Mouse (Mus musculus) hindbrain, embryonic 16.5 days (tissue): Measurements from ENCODE around the gene Gbf1. TPM values are rescaled to one million over a fixed set of nuclear protein-coding genes. Genes with fewer than 3 reads are reported as not detected.
"Not testable (repeated sequence)": the region's sequence is repeated elsewhere in the genome, so short reads cannot be mapped to it uniquely, and the experiment has no call there.

Experiments used
- ATAC-seq: fragments of 200-750 bp; cut with Nextera tagmentation; 2 replicates; pipeline ENCODE4 v1.8.0; 2017; ENCODE audit warnings: moderate TSS enrichment, moderate library complexity
- H3K27ac ChIP-seq: fragments of 300-500 bp; sonication (generic); 2 replicates; pipeline ENCODE4 v1.5.1; 2014; ENCODE audit warnings: low read depth, mild to moderate bottlenecking, control low read depth, low read length, moderate library complexity
- H3K27me3 ChIP-seq: fragments of 300-500 bp; sonication (generic); replicated peaks from 2 replicates; pipeline ENCODE4 v1.6.1; 2014; ENCODE audit warnings: low read length; ENCODE audit not compliant: control insufficient read depth, insufficient read depth
- H3K36me3 ChIP-seq: fragments of 300-500 bp; sonication (generic); 2 replicates; pipeline ENCODE4 v1.6.1; 2014; ENCODE audit warnings: mild to moderate bottlenecking, low read length, moderate library complexity, mixed read lengths; ENCODE audit not compliant: control insufficient read depth, insufficient read depth
- H3K4me1 ChIP-seq: fragments of 300-500 bp; sonication (generic); 2 replicates; pipeline ENCODE4 v1.6.1; 2014; ENCODE audit warnings: low read depth, low read length; ENCODE audit not compliant: control insufficient read depth, insufficient read depth
- H3K4me2 ChIP-seq: fragments of 300-500 bp; sonication (generic); 2 replicates; pipeline ENCODE4 v1.6.1; 2014; ENCODE audit warnings: mild to moderate bottlenecking, low read length, control low read depth, moderate library complexity
- H3K4me3 ChIP-seq: fragments of 300-500 bp; sonication (generic); 2 replicates; pipeline ENCODE4 v1.5.1; 2014; ENCODE audit warnings: mild to moderate bottlenecking, low read length, control low read depth, moderate library complexity
- H3K9ac ChIP-seq: fragments of 300-500 bp; sonication (generic); 2 replicates; pipeline ENCODE4 v1.6.1; 2014; ENCODE audit warnings: low read depth, mild to moderate bottlenecking, control low read depth, low read length, moderate library complexity
- H3K9me3 ChIP-seq: fragments of 300-500 bp; sonication (generic); 2 replicates; pipeline ENCODE4 v1.6.1; 2014; ENCODE audit warnings: mild to moderate bottlenecking, low read length, moderate library complexity; ENCODE audit not compliant: control insufficient read depth
- WGBS: fragments of 180-500 bp; shearing (Covaris S2); extraction: QIAGEN DNeasy Blood & Tissue Kit; methylation state at CpG from one replicate; pipeline ENCODE4 v1.1.7; 2014; 5-methylcytosine and 5-hydroxymethylcytosine counted together
- polyA plus RNA-seq: library from polyadenylated mRNA; unstranded; fragments of >200 nt; fragmentation: Nextera tagmentation; extraction: Ambion mirVana; gene quantifications from 2 replicates; pipeline ENCODE4 v1.2.1, GENCODE M21; 2015

Gene Gbf1
- polyA plus RNA-seq, 1 experiment from 2014 or later: 71.0 TPM

DNA sequence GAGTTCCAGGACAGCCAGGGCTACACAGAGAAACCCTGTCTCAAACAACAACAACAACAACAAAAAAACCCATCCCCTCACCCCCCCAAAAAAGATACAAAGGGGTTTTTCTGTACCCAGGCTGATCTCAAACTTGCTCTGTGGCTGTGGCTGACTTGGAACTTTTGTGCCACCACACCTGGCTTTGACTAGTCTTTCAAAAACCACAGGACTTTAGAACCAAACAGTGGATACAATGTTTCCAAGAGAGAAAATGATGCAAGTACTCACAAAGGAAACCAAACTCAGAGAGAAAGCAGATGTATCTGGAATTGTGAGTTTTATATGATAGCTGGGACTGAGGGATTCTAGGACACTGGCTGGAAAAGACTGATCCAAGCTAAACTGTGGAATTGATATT, 27.7 kb upstream of the Gbf1 start:
- Histone ChIP-seq H3K4me3 (no peak overlapping the region), H3K4me2 (no peak overlapping the region), H3K27ac (no peak overlapping the region), H3K9ac (no peak overlapping the region), H3K4me1 (no peaks in the 10 kb centered on the region), H3K27me3 (no peaks in the 10 kb centered on the region), H3K36me3 (no peaks in the 10 kb centered on the region), H3K9me3 (no peaks in the 10 kb centered on the region)
- no peak for ATAC-seq

- Histone ChIP-seq H3K9ac (no peak overlapping the region), H3K4me1 (no peaks in the 10 kb centered on the region), H3K36me3 (no peaks in the 10 kb centered on the region), H3K4me3 (no peak overlapping the region), H3K27ac (no peak overlapping the region), H3K9me3 (no peaks in the 10 kb centered on the region), H3K4me2 (no peak overlapping the region), H3K27me3 (peaks cover 11% of the 10 kb centered on the region)
- ATAC-seq: no peak
- 83% methylated on average over 4 of the region's 4 CpGs for WGBS
Measured at GRCm38 (mm10) chr19:46126301-46126700, 26.0 kb upstream of the Gbf1 start.

GRCm38 (mm10) chr19:46129737-46130136, 22.6 kb upstream of the Gbf1 start:
- 76% methylated on average over 6 of the region's 6 CpGs for WGBS
- peaks cover 34% of the 10 kb centered on the region for H3K27me3 ChIP-seq
- H3K4me2 ChIP-seq, H3K4me3 ChIP-seq, H3K9ac ChIP-seq, H3K9me3 ChIP-seq, ATAC-seq, H3K4me1 ChIP-seq, H3K27ac ChIP-seq, H3K36me3 ChIP-seq: not testable (repeated sequence)

DNA sequence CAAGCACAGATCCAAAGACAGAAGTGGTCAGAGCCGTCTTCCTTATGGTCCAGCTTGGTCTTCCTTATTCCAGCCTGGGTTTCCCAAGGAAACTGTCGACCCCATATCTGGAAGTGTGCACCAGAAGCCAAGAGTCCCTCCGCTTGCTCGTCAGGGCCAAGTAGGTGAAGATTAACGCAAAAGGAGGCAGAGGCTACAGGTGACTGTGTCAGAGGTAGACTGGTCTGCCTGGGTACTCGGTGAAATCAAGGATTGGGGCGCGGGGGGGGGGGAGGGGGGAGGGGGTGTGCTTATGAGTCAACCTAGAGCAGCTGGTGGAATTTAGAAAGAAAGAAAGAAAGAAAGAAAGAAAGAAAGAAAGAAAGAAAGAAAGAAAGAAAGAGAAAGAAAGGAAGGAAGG, 21.0 kb upstream of the Gbf1 start:
- Histone ChIP-seq H3K9ac (no peak overlapping the region), H3K27me3 (peaks cover 36% of the 10 kb centered on the region), H3K36me3 (no peaks in the 10 kb centered on the region), H3K27ac (no peak overlapping the region), H3K4me1 (peaks cover 16% of the 10 kb centered on the region), H3K9me3 (no peaks in the 10 kb centered on the region), H3K4me3 (no peak overlapping the region; the same call in 1 of the 2 replicates), H3K4me2 (peak overlapping the region; percentile 50)
- 8% methylated on average over 8 of the region's 8 CpGs for whole genome bisulfite sequencing
- no peak for ATAC-seq

DNA sequence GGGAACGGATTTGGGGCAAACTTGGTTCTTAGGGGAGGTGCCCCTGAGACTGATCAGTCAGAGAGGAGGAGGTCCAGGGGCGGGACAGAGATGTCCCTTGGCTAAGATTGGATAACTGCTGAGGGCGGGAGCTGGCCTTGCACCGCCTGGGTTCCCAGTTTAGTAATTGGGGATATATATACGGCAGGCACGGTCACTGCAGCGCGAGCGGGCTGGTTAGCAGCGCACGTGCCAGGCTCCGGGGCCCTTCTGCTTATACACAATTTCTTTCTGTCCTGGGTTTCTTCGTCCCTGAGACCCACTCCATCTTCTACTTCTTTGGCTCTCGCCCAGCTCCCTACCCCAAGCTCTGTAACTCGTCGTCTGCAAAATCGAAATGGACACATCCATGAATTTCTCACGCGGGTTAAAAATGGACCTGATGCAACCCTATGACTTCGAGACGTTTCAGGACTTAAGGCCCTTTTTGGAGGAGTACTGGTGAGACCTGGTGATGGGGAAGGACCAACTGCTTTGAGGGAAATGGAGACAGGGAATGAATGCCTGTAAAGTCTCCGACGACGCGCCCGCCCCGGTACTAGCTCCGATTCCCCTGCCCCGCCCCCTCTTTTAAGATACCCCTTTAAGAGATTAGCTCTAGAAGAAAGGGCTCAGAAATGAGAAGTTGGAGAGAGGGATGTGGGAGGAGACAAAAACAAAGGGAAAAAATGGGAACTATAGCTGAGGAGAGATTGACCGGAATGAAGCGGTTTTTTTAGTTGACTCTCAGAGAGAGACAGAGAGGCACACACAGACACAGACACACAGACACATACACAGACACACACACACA, 20.4 kb upstream of the Gbf1 start, which contains the start of gene Elovl3:
Elovl3 (plus strand) TSS at position 204 of the 832 bp plus-strand sequence.
- H3K4me2 ChIP-seq: peak within 1 kb of the TSS; percentile 50
- H3K27ac ChIP-seq: no peak within 1 kb of the TSS
- H3K27me3 ChIP-seq: peaks cover 41% of the 10 kb centered on the region
- WGBS: 2% methylated on average over 31 of the region's 31 CpGs
- ATAC-seq: no peak
- H3K9me3 ChIP-seq: no peaks in the 10 kb centered on the region
- H3K9ac ChIP-seq: 0 out of 2 replicates have a peak within 1 kb of the TSS, but pooled peaks have one; percentile 13
- H3K4me3 ChIP-seq: peak within 1 kb of the TSS; percentile 23
- H3K4me1 ChIP-seq: peaks cover 21% of the 10 kb centered on the region
- H3K36me3 ChIP-seq: no peaks in the 10 kb centered on the region

DNA sequence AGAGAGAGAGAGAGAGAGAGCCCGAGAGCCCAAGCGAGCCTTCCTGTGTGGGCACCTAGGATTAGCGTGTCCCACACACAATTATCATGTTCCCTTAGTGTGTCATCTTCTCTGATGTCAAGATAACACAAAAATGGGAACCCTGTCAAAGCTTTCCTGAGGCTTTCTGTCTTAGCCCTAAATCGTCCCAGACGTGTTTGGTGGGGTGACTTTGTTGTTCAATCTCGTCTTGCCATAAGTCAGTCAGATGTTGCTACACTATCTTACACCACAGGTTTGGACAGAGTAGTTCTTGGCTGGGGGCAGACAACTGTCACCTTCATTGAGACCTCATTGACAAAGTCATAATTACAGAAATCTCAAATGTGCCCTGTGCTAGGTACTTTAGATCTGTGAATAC, 19.7 kb upstream of the Gbf1 start:
- Histone ChIP-seq H3K4me2 (no peak overlapping the region), H3K4me3 (no peak overlapping the region), H3K9me3 (no peaks in the 10 kb centered on the region), H3K27ac (no peak overlapping the region), H3K9ac (no peak overlapping the region), H3K27me3 (peaks cover 47% of the 10 kb centered on the region), H3K36me3 (no peaks in the 10 kb centered on the region), H3K4me1 (peaks cover 23% of the 10 kb centered on the region)
- WGBS: 56% methylated on average over 6 of the region's 6 CpGs
- no peak for ATAC-seq

- no peaks in the 10 kb centered on the region for H3K9me3 ChIP-seq
- peaks cover 23% of the 10 kb centered on the region for H3K4me1 ChIP-seq
- under 1% methylated on average over 12 of the region's 12 CpGs for WGBS
Measured at GRCm38 (mm10) chr19:46135297-46135696, 17.0 kb upstream of the Gbf1 start.

GRCm38 (mm10) chr19:46135789-46136638, 16.3 kb upstream of the Gbf1 start:
- no peak overlapping the region for H3K27ac ChIP-seq
- no peaks in the 10 kb centered on the region for H3K9me3 ChIP-seq
- peaks cover 51% of the 10 kb centered on the region for H3K27me3 ChIP-seq
- H3K36me3 ChIP-seq: no peaks in the 10 kb centered on the region
- ATAC-seq: peak; percentile 66
- peak overlapping the region; percentile 100 for H3K4me2 ChIP-seq
- peak overlapping the region; percentile 71 for H3K9ac ChIP-seq
- H3K4me1 ChIP-seq: peaks cover 23% of the 10 kb centered on the region
- H3K4me3 ChIP-seq: peak overlapping the region; percentile 68
- WGBS: under 1% methylated on average over 68 of the region's 79 CpGs

More at GRCm38 (mm10) chr19:46135297-46135696, 17.0 kb upstream of the Gbf1 start:
- peak overlapping the region; percentile 68 for H3K4me3 ChIP-seq
- no peak overlapping the region for H3K27ac ChIP-seq
- H3K4me2 ChIP-seq: peak overlapping the region; percentile 100
- ATAC-seq: peak; percentile 88
- peaks cover 58% of the 10 kb centered on the region for H3K27me3 ChIP-seq
- no peaks in the 10 kb centered on the region for H3K36me3 ChIP-seq
- 0 out of 2 replicates have a peak overlapping the region, but pooled peaks have one; percentile 71 for H3K9ac ChIP-seq
